Mouse (Mus musculus): Measurements from ENCODE around the gene Dner.

Gene Dner

GRCm38 (mm10) chr1:84628244-84628643 is 67.8 kb downstream of the Dner start:
- no peak for DNase-seq

- DNase-seq = no peak
These were observed 73.0 kb downstream of the Dner start for GRCm38 (mm10) chr1:84622978-84623554.

GRCm38 (mm10) chr1:84621308-84621707 is 74.7 kb downstream of the Dner start:
- DNase-seq = no peak

GRCm38 (mm10) chr1:84619131-84619760 is 76.8 kb downstream of the Dner start:
- no peak for DNase-seq

- DNase-seq = no peak
These were observed 77.9 kb downstream of the Dner start for GRCm38 (mm10) chr1:84618094-84618493.

- DNase-seq = no peak
These were observed 79.9 kb downstream of the Dner start for GRCm38 (mm10) chr1:84616133-84616532.

- no peak for DNase-seq
These were observed 81.4 kb downstream of the Dner start for GRCm38 (mm10) chr1:84614596-84614995.

- DNase-seq = no peak
These were observed 82.9 kb downstream of the Dner start for GRCm38 (mm10) chr1:84613119-84613518.

GRCm38 (mm10) chr1:84611331-84611730 is 84.7 kb downstream of the Dner start:
- DNase-seq = no peak

- no peak for DNase-seq
These were observed 97.0 kb downstream of the Dner start for GRCm38 (mm10) chr1:84599025-84599424.

GRCm38 (mm10) chr1:84596023-84596422 is 100.0 kb downstream of the Dner start:
- DNase-seq = no peak

GRCm38 (mm10) chr1:84592394-84592793 is 103.6 kb downstream of the Dner start:
- no peak for DNase-seq

- no peak for DNase-seq
These were observed 105.5 kb downstream of the Dner start for GRCm38 (mm10) chr1:84590534-84590933.

GRCm38 (mm10) chr1:84585434-84585833 is 110.6 kb downstream of the Dner start:
- DNase-seq = peak; percentile 1

GRCm38 (mm10) chr1:84581812-84582211 is 114.2 kb downstream of the Dner start:
- DNase-seq = peak; percentile 66

- DNase-seq = peak; percentile 16
These were observed 134.2 kb downstream of the Dner start for GRCm38 (mm10) chr1:84561841-84562240.

GRCm38 (mm10) chr1:84561387-84561786 is 134.6 kb downstream of the Dner start:
- DNase-seq = no peak

GRCm38 (mm10) chr1:84556546-84557511 is 139.2 kb downstream of the Dner start:
- DNase-seq = no peak

- no peak for DNase-seq
These were observed 144.0 kb downstream of the Dner start for GRCm38 (mm10) chr1:84552005-84552404.

- DNase-seq = no peak
These were observed 146.0 kb downstream of the Dner start for GRCm38 (mm10) chr1:84550065-84550368.

GRCm38 (mm10) chr1:84549367-84550064 is 146.5 kb downstream of the Dner start:
- no peak for DNase-seq

- DNase-seq = no peak
These were observed 160.0 kb downstream of the Dner start for GRCm38 (mm10) chr1:84536069-84536468.

GRCm38 (mm10) chr1:84525514-84525913 is 170.5 kb downstream of the Dner start:
- no peak for DNase-seq
